Comparison of ENCODE assay signal across 8 mouse cellular contexts in genomic region chr13:21159475-21159819, GRCm38 (mm10). TPM values are rescaled to one million over a fixed set of nuclear protein-coding genes. Genes with fewer than 3 reads are reported as not detected.
DNase-seq lines count a peak whose midpoint lies in the region; ATAC-seq and TF ChIP-seq lines count a peak whose summit lies in the region.

No protein-coding gene starts in this region.

- H3K9ac ChIP-seq in hindbrain, embryonic 16.5 days (ENCODE audit: low read depth, low read length), result peak overlapping the region; percentile 67

- H3K36me3 ChIP-seq in erythroblast, embryonic 14.5 days (ENCODE audit: control insufficient read depth), result no peaks in the 10 kb centered on the region
- H3K36me3 ChIP-seq in hindbrain, embryonic 16.5 days (ENCODE audit: control insufficient read depth, insufficient read depth, low read length), result no peaks in the 10 kb centered on the region
- no peaks in the 10 kb centered on the region for H3K36me3 ChIP-seq in midbrain, embryonic 10.5 days

- H3K27me3 ChIP-seq in erythroblast, embryonic 14.5 days (ENCODE audit: control insufficient read depth), result peaks cover 59% of the 10 kb centered on the region
- no peaks in the 10 kb centered on the region for H3K27me3 ChIP-seq in hindbrain, embryonic 16.5 days (replicated peaks; ENCODE audit: control insufficient read depth, insufficient read depth, low read length)
- H3K27me3 ChIP-seq in midbrain, embryonic 10.5 days (ENCODE audit: low read depth, poor library complexity, severe bottlenecking), result peaks cover 3% of the 10 kb centered on the region; the same call in 1 of the 2 replicates

- ATAC-seq in erythroblast, adult 5-6 weeks (replicated peaks; ENCODE audit: low FRiP score, poor library complexity, severe bottlenecking), result no peak
- ATAC-seq in hindbrain, embryonic 16.5 days, result peak; percentile 9; the same call in 1 of the 2 replicates
- ATAC-seq in inflammation-experienced regulatory T-cells, adult 6 months, result no peak

- TF ChIP-seq CTCF in cortical plate, adult 2 months (IDR thresholded peaks at IDR 0.05; ENCODE audit: extremely low read depth, insufficient read depth, low read length), result no peak

- H3K4me2 ChIP-seq in hindbrain, embryonic 16.5 days (ENCODE audit: low read length), result peak overlapping the region; percentile 96

- H3K9me3 ChIP-seq in erythroblast, embryonic 14.5 days (ENCODE audit: control insufficient read depth, low read length), result no peaks in the 10 kb centered on the region
- H3K9me3 ChIP-seq in hindbrain, embryonic 16.5 days (ENCODE audit: control insufficient read depth, low read length), result no peaks in the 10 kb centered on the region
- H3K9me3 ChIP-seq in midbrain, embryonic 10.5 days (replicated peaks), result no peaks in the 10 kb centered on the region

- no peak overlapping the region for H3K27ac ChIP-seq in cortical plate, adult 2 months (ENCODE audit: insufficient read depth, low read length)
- no peak overlapping the region for H3K27ac ChIP-seq in hindbrain, embryonic 16.5 days (ENCODE audit: low read depth, low read length)
- no peak overlapping the region for H3K27ac ChIP-seq in midbrain, embryonic 10.5 days (replicated peaks)

- H3K4me1 ChIP-seq in erythroblast, embryonic 14.5 days (ENCODE audit: control insufficient read depth), result peaks cover 37% of the 10 kb centered on the region
- no peaks in the 10 kb centered on the region for H3K4me1 ChIP-seq in cortical plate, adult 2 months (ENCODE audit: control insufficient read depth, insufficient read depth, low read length)
- peaks cover 4% of the 10 kb centered on the region for H3K4me1 ChIP-seq in hindbrain, embryonic 16.5 days (ENCODE audit: control insufficient read depth, insufficient read depth, low read depth, low read length)
- H3K4me1 ChIP-seq in midbrain, embryonic 10.5 days, result peaks cover 11% of the 10 kb centered on the region

- H3K4me3 ChIP-seq in erythroblast, embryonic 14.5 days (replicated peaks), result peak overlapping the region; percentile 75
- H3K4me3 ChIP-seq in cortical plate, adult 2 months (ENCODE audit: insufficient read depth, low read length), result peak overlapping the region; percentile 42
- peak overlapping the region; percentile 55 for H3K4me3 ChIP-seq in hindbrain, embryonic 16.5 days (ENCODE audit: low read length)
- peak overlapping the region; percentile 67 for H3K4me3 ChIP-seq in midbrain, embryonic 10.5 days

- DNase-seq in A20 (ENCODE audit: low read depth, low spot score), result peak; percentile 72
- no peak for DNase-seq in midbrain, embryonic 10.5 days (ENCODE audit: low spot score)
- DNase-seq in layer of hippocampus, postnatal 14 days (ENCODE audit: low spot score in 2 of 2), result no peak

- no peak for TF ChIP-seq POLR2A in cortical plate, adult 2 months (IDR thresholded peaks at IDR 0.05; ENCODE audit: extremely low read depth, insufficient read depth, low read length)

- under 1% methylated on average over 15 of the region's 15 CpGs for WGBS in hindbrain, embryonic 16.5 days
- 0% methylated on average over 15 of the region's 15 CpGs for WGBS in midbrain, embryonic 10.5 days

RNA-seq across cellular contexts. Expression of gene Olfr1368, which starts 13.8 kb away (rescaled TPM):
- polyA plus RNA-seq in erythroblast, embryonic 14.5 days (2012), result not detected in 2 replicates
- total RNA-seq in erythroblast, adult 5-6 weeks (2015; ENCODE audit: low replicate concordance), result not detected in 2 replicates
- not detected in 2 replicates for total RNA-seq in erythroblast, adult 5-6 weeks (2017; ENCODE audit: low replicate concordance)
- polyA plus RNA-seq in cortical plate, adult 2 months (2012; rRNA removed), result not detected in 2 replicates
- not detected in 2 replicates for polyA plus RNA-seq in hindbrain, embryonic 16.5 days (2015; fragmentation: Nextera tagmentation; extraction: Ambion mirVana)
- not detected in 2 replicates for polyA plus RNA-seq in midbrain, embryonic 10.5 days (2016; fragmentation: Nextera tagmentation; extraction: Ambion mirVana)
- total RNA-seq in layer of hippocampus, postnatal 14 days (2021), result not detected
- not detected for polyA plus RNA-seq in inflammation-experienced regulatory T-cells, adult 6 months (2017; shearing (Covaris generic))

RNA-seq across cellular contexts. Expression of gene Trim27, which starts 19.8 kb away (rescaled TPM):
- 7.6 and 8.7 TPM in 2 replicates for polyA plus RNA-seq in erythroblast, embryonic 14.5 days (2012)
- 11.9 and 18.4 TPM in 2 replicates for total RNA-seq in erythroblast, adult 5-6 weeks (2015; ENCODE audit: low replicate concordance)
- 37.4 and 42.5 TPM in 2 replicates for total RNA-seq in erythroblast, adult 5-6 weeks (2017; ENCODE audit: low replicate concordance)
- 30.4 and 30.5 TPM in 2 replicates for polyA plus RNA-seq in cortical plate, adult 2 months (2012; rRNA removed)
- 70.1 and 75.0 TPM in 2 replicates for polyA plus RNA-seq in hindbrain, embryonic 16.5 days (2015; fragmentation: Nextera tagmentation; extraction: Ambion mirVana)
- polyA plus RNA-seq in midbrain, embryonic 10.5 days (2016; fragmentation: Nextera tagmentation; extraction: Ambion mirVana), result 146 and 162 TPM in 2 replicates
- total RNA-seq in layer of hippocampus, postnatal 14 days (2021), result 10 to 100 TPM; 35.5 to 40.3 TPM
- polyA plus RNA-seq in inflammation-experienced regulatory T-cells, adult 6 months (2017; shearing (Covaris generic)), result 10 to 100 TPM; 16.0 to 17.3 (median 16.3) TPM

RNA-seq across cellular contexts. Expression of gene Olfr263, which starts 30.0 kb away (rescaled TPM):
- polyA plus RNA-seq in erythroblast, embryonic 14.5 days (2012), result not detected in 2 replicates
- total RNA-seq in erythroblast, adult 5-6 weeks (2015; ENCODE audit: low replicate concordance), result not detected in 2 replicates
- not detected in 2 replicates for total RNA-seq in erythroblast, adult 5-6 weeks (2017; ENCODE audit: low replicate concordance)
- not detected in 2 replicates for polyA plus RNA-seq in cortical plate, adult 2 months (2012; rRNA removed)
- not detected in 2 replicates for polyA plus RNA-seq in hindbrain, embryonic 16.5 days (2015; fragmentation: Nextera tagmentation; extraction: Ambion mirVana)
- polyA plus RNA-seq in midbrain, embryonic 10.5 days (2016; fragmentation: Nextera tagmentation; extraction: Ambion mirVana), result not detected in 2 replicates
- total RNA-seq in layer of hippocampus, postnatal 14 days (2021), result not detected
- polyA plus RNA-seq in inflammation-experienced regulatory T-cells, adult 6 months (2017; shearing (Covaris generic)), result not detected

RNA-seq across cellular contexts. Expression of gene Olfr1369-ps1, which starts 48.2 kb away (rescaled TPM):
- polyA plus RNA-seq in erythroblast, embryonic 14.5 days (2012), result not detected in 2 replicates
- total RNA-seq in erythroblast, adult 5-6 weeks (2015; ENCODE audit: low replicate concordance), result not detected in 2 replicates
- not detected in 2 replicates for total RNA-seq in erythroblast, adult 5-6 weeks (2017; ENCODE audit: low replicate concordance)
- not detected in 2 replicates for polyA plus RNA-seq in cortical plate, adult 2 months (2012; rRNA removed)
- 0.04 and 0.05 TPM in 2 replicates for polyA plus RNA-seq in hindbrain, embryonic 16.5 days (2015; fragmentation: Nextera tagmentation; extraction: Ambion mirVana)
- 0.06 and 0.07 TPM in 2 replicates for polyA plus RNA-seq in midbrain, embryonic 10.5 days (2016; fragmentation: Nextera tagmentation; extraction: Ambion mirVana)
- not detected for total RNA-seq in layer of hippocampus, postnatal 14 days (2021)
- polyA plus RNA-seq in inflammation-experienced regulatory T-cells, adult 6 months (2017; shearing (Covaris generic)), result under 1 TPM in 2 of 3 experiments, not detected in 1; 0.13 to 0.27 TPM
